ENCODE assay signal across 10 mouse cellular contexts in the genomic region with DNA sequence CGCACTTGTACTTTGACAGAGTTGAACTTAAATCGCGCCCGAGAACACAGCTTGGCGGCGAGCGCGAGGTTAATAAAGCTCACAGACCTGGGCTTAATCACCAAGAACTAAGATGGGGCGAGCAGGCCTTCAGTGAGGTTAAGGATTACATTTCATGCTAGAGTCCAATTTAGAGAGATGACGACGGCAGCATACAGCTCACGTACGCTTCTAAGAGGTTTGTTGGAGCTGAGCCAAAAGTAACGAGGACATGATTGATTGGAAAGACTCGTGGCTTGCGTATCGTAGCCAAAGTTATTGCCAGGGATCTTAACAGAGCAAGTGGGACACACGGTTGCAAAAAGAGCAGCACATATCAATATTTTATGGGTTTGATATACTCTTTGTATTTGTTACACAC. TPM values are rescaled to one million over a fixed set of nuclear protein-coding genes. Genes with fewer than 3 reads are reported as not detected.
DNase-seq lines count a peak whose midpoint lies in the region; ATAC-seq and TF ChIP-seq lines count a peak whose summit lies in the region.
"Had no signal": no experiment of that assay in that cellular context is flagged by ENCODE, and none has a peak within 500 bp of the region (broad histone marks: within the 10 kb centered on the region; RNA-seq: fewer than 3 reads in every experiment).

No protein-coding gene starts in this region.

- H3K27me3 ChIP-seq in liver, adult 2 months (ENCODE audit: control insufficient read depth, insufficient read depth, low read length), result no peaks in the 10 kb centered on the region
- H3K27me3 ChIP-seq in liver, postnatal 0 days (ENCODE audit: insufficient read depth, low read length), result no peaks in the 10 kb centered on the region
- H3K27me3 ChIP-seq in hindbrain, embryonic 16.5 days (replicated peaks; ENCODE audit: control insufficient read depth, insufficient read depth, low read length), result no peaks in the 10 kb centered on the region
- H3K27me3 ChIP-seq: limb, embryonic 15.5 days had no signal

- no peak overlapping the region for H3K4me2 ChIP-seq in liver, postnatal 0 days (ENCODE audit: low read depth, low read length)
- H3K4me2 ChIP-seq in hindbrain, embryonic 16.5 days (ENCODE audit: low read length), result peak overlapping the region; percentile 11; the same call in 1 of the 2 replicates
- H3K4me2 ChIP-seq: limb, embryonic 15.5 days had no signal

- no peak overlapping the region for H3K4me3 ChIP-seq in liver, adult 2 months (ENCODE audit: insufficient read depth, low read depth, low read length)
- H3K4me3 ChIP-seq in liver, postnatal 0 days (ENCODE audit: low read depth, low read length), result no peak overlapping the region
- no peak overlapping the region for H3K4me3 ChIP-seq in hindbrain, embryonic 16.5 days (ENCODE audit: low read length)
- H3K4me3 ChIP-seq: limb, embryonic 15.5 days had no signal

- H3K36me3 ChIP-seq in liver, adult 2 months (ENCODE audit: control insufficient read depth, insufficient read depth, low read length), result no peaks in the 10 kb centered on the region
- H3K36me3 ChIP-seq in liver, postnatal 0 days (replicated peaks; ENCODE audit: insufficient read depth, low read length), result 0 out of 2 replicates have a peak, but pooled peaks cover 3% of the 10 kb centered on the region
- no peaks in the 10 kb centered on the region for H3K36me3 ChIP-seq in hindbrain, embryonic 16.5 days (ENCODE audit: control insufficient read depth, insufficient read depth, low read length)
- H3K36me3 ChIP-seq: limb, embryonic 15.5 days had no signal

- no peak overlapping the region for H3K27ac ChIP-seq in liver, adult 2 months (replicated peaks; ENCODE audit: insufficient read depth, low read depth, low read length)
- no peak overlapping the region for H3K27ac ChIP-seq in liver, postnatal 0 days (ENCODE audit: low read depth)
- H3K27ac ChIP-seq in hindbrain, embryonic 16.5 days (ENCODE audit: low read depth, low read length), result no peak overlapping the region
- H3K27ac ChIP-seq: limb, embryonic 15.5 days had no signal

- no peak for ATAC-seq in liver, postnatal 0 days
- ATAC-seq in hindbrain, embryonic 16.5 days, result no peak

- no peak for TF ChIP-seq CTCF in liver, adult 2 months (IDR thresholded peaks at IDR 0.05; ENCODE audit: low read depth, low read length)
- TF ChIP-seq CTCF in liver, postnatal 0 days (IDR thresholded peaks at IDR 0.05; ENCODE audit: low read depth), result no peak

- 61% methylated on average over 18 of the region's 18 CpGs for WGBS in liver, adult 2 months
- WGBS in liver, postnatal 0 days (ENCODE audit: insufficient replicate concordance), result 81% methylated on average over 18 of the region's 18 CpGs
- WGBS in hindbrain, embryonic 16.5 days, result 54% methylated on average over 18 of the region's 18 CpGs

- H3K9ac ChIP-seq in liver, adult 2 months (ENCODE audit: low read depth, low read length), result no peak overlapping the region
- no peak overlapping the region for H3K9ac ChIP-seq in liver, postnatal 0 days (replicated peaks)
- no peak overlapping the region for H3K9ac ChIP-seq in hindbrain, embryonic 16.5 days (ENCODE audit: low read depth, low read length)
- H3K9ac ChIP-seq: limb, embryonic 15.5 days had no signal

- no peaks in the 10 kb centered on the region for H3K4me1 ChIP-seq in liver, adult 2 months (ENCODE audit: control insufficient read depth, insufficient read depth, low read length)
- no peaks in the 10 kb centered on the region for H3K4me1 ChIP-seq in liver, postnatal 0 days (ENCODE audit: insufficient read depth)
- no peaks in the 10 kb centered on the region for H3K4me1 ChIP-seq in hindbrain, embryonic 16.5 days (ENCODE audit: control insufficient read depth, insufficient read depth, low read depth, low read length)
- H3K4me1 ChIP-seq: limb, embryonic 15.5 days had no signal

- H3K9me3 ChIP-seq in liver, postnatal 0 days (ENCODE audit: low read length), result no peaks in the 10 kb centered on the region
- H3K9me3 ChIP-seq in hindbrain, embryonic 16.5 days (ENCODE audit: control insufficient read depth, low read length), result no peaks in the 10 kb centered on the region
- H3K9me3 ChIP-seq: limb, embryonic 15.5 days had no signal

- H3K79me2 ChIP-seq in liver, adult 2 months (ENCODE audit: control insufficient read depth, insufficient read depth, low read length), result no peaks in the 10 kb centered on the region

- no peak for TF ChIP-seq POLR2A in liver, adult 2 months (IDR thresholded peaks at IDR 0.05; ENCODE audit: extremely low read depth, insufficient read depth, low read length)

- TF ChIP-seq EP300 in liver, postnatal 0 days (IDR thresholded peaks at IDR 0.05; ENCODE audit: low read depth), result no peak

- DNase-seq in embryo, embryonic 10 days (ENCODE audit: low spot score), result peak; percentile 51
- no peak for DNase-seq in embryo, embryonic 9.5 days (ENCODE audit: extremely low spot score)
- peak; percentile 16 for DNase-seq in liver, adult 2 months (ENCODE audit: extremely low read depth, low read depth, low spot score)
- no peak for DNase-seq in liver, postnatal 0 days
- DNase-seq in retina, postnatal 1 day, result peak; percentile 43
- DNase-seq in B cell, adult 2 months, result no peak
- DNase-seq in cerebellum, postnatal 36 days, result no peak
- DNase-seq: kidney, postnatal 10 days had no signal

RNA-seq across cellular contexts. Expression of a gene that starts 30.3 kb away (rescaled TPM):
- total RNA-seq in liver, adult 2 months (2014; rRNA removed), result 1.6 and 1.9 TPM in 2 replicates
- 0.20 and 0.31 TPM in 2 replicates for polyA plus RNA-seq in liver, adult 2 months (2012; rRNA removed)
- 23.6 and 23.7 TPM in 2 replicates for polyA plus RNA-seq in liver, postnatal 0 days (2015; fragmentation: Nextera tagmentation; extraction: Ambion mirVana)
- polyA plus RNA-seq in hindbrain, embryonic 16.5 days (2015; fragmentation: Nextera tagmentation; extraction: Ambion mirVana), result 0.59 and 0.88 TPM in 2 replicates

Comparison
In these comparisons a context has a peak if more than half of its experiments do, and no peak if none do; other contexts are left out.
1. DNase-seq: peak in embryo, embryonic 10 days (single experiment), liver, adult 2 months (single experiment) and retina, postnatal 1 day (single experiment); none in embryo, embryonic 9.5 days (single experiment), liver, postnatal 0 days (single experiment), B cell, adult 2 months (0 of 2) and cerebellum, postnatal 36 days (0 of 2).
2. RNA of a gene that starts 30.3 kb away (polyA plus RNA-seq): 23.6 to 23.7 TPM in liver, postnatal 0 days; 0.59 to 0.88 TPM in hindbrain, embryonic 16.5 days and 0.20 to 0.31 TPM in liver, adult 2 months; every median in the first group is over 10 times any median in the second.